Mouse (Mus musculus) small intestine, adult 2 months (tissue): Measurements from ENCODE around the gene Pknox2.

ENCODE experiments used
- CTCF ChIP-seq: fragments of 200-500 bp; IDR thresholded peaks from 2 replicates; pipeline ENCODE4 v1.5.1; 2012; ENCODE audit warnings: low read depth, mild to moderate bottlenecking, control low read depth, inconsistent platforms, low read length, moderate library complexity, mixed read lengths; ENCODE audit not compliant: insufficient replicate concordance, insufficient read length; ENCODE audit errors: extremely low read depth
- POLR2A ChIP-seq: fragments of 200-500 bp; IDR thresholded peaks from 2 replicates; pipeline ENCODE4 v1.6.1; 2012; ENCODE audit warnings: low read depth, mild to moderate bottlenecking, control low read depth, inconsistent platforms, low read length, moderate library complexity

DNA sequence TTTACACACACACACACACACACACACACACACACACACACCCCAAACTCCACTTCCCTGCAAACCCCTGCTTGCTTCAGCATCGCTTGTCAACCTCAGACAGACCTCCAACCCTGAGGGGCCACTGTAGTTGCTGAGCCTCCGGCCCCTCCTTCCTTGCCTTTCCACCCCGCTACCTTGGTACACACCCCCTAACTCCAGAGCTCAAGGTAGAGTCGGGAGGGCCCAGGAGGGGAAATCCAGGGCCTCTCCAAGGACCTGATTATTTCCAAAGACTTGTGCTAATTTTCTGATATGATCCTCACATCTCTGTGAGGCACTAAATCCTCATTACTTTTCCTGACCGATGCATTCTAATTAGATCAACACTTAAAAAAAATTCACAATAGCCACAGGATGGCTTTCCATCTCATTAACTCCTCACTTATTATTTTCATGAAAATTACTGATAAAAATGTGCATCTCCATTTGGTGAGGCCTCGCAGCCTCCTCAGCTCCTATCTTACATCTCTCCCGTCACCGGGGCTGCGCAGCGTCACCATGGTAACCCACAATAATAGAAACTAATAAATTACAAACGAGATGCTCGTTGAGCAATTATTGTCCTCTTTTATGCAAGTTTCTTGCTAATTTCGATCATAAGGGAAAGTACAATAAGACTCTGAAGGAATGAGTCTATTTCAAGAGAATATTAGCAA is 225.3 kb downstream of the Pknox2 start:
- TF ChIP-seq CTCF (no peak), POLR2A (no peak)
